Mouse (Mus musculus) lung, adult 18-20 months (tissue): ENCODE measurements at regions not wholly inside any gene's neighbourhood (a gene's known extent, or its start where the extent isn't known, plus 50 kb on each side); places are given as distances from the start of the nearest gene placed in this dataset.

ENCODE experiments used
- DNase-seq, 2 experiments: peaks; one replicate each; pipeline ENCODE4 v3.0.0; 2022; ENCODE audit warnings: mixed read lengths in 2 of 2

DNA sequence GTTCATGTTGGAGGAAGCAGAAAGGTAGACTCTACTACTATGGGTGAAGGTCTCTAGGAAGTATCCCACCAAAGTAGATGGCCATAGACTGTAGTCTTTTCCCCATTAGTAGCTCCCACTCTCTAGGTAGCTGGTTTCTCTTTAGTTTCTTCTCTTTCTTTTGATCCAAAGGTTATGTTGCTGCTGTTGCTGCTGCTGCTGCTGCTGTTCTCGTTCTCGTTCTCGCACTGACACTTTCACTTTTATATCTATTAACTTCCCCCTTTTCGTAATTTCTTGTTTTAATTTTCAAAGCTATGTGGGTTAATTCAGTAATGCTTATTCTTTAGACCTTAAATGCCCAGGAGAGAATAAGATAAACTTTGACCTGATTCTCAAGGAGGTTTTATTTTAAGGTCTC is 58.3 kb downstream of the Tmem100 start:
- DNase-seq, result no peak

DNA sequence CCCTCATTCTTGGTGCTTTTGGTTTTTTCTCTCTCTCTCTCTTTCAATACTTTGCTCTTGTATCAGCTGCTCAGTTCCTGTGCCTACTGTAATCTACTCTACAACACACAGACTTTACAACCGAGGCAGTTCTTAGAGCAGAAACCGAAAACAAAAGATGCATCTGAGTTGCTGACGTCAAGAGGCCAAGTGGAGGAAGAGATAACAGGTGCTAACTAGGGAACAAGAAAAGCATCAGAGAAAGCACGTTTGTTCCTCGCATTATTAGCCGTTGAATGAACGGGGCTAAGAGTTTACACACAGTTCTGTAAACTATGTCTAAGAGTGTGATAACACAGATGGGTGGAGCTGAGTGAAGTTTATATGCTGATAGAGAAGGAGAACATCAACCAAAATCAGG is 63.9 kb downstream of the Tmem100 start:
- DNase-seq, result peak; percentile 40 to 70

DNA sequence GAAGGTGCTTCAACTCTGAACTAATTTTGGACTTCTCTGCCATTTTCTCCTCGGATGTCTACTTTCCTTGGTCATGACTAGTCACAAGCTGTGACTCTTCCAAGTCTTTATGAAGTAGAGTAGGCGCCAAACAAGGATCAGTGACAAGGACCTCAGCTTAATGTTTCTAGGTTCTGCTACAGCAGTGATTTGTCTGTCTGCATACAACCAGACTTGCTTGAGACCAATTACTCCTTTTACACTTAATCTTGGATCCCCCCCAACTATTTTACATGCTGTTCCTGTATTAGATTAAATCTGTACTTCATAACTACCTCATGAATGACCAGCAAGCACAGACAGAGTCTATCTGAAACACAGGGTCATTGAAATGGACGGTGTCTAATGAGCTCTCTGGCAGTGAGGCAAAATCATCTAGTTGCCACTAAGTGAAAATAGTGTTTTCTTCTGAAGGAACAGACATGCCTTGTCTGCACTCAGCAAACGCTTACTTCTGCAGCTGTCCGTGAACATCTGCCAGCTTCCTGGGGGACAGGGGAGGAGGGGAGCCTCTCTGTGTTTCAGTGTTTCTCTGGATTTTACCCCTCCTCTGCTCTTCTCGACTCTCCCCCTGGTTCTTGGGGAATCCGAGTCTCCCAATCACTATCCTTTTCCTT is 64.7 kb downstream of the Tmem100 start:
- DNase-seq, result no peak

DNA sequence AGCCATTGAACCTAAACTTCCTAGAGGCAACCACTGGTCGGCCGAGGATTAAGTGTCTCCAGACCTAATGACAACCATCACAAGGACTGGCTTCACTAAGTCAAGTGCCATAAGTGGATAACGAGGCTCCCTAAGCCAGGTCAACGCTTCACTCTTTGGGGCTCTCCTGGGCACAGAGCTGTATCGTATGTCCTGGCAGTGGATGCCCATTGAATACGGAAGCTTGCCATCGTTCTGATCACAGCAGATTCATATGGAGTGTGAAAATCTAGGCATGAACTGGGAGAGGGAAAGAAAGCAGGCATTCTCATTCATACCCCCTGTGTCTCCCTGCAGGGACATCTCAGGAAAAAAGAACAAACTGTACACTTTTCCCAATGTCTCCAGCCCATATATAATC is 68.3 kb downstream of the Tmem100 start:
- DNase-seq, result no peak

DNA sequence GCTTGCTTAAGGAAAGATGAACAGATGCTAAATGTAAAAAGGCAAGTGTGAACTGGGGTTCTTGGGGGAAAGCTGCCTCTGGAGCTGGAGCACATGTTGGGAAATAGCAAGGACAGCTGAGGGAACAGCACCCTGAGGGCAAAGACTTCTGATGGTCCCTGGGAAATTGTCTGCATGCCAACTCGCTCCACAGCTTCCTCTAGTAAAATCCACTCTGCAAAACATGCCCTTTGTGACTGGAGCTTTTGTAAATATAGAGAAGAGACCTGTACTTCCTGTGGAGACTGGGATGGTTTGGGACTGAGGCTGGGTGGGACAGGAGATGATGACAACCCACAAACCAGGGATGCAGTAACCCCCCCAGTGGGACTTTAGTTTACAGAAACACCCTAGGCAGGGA is 69.0 kb downstream of the Tmem100 start:
- DNase-seq, result peak; percentile 55 to 79

DNA sequence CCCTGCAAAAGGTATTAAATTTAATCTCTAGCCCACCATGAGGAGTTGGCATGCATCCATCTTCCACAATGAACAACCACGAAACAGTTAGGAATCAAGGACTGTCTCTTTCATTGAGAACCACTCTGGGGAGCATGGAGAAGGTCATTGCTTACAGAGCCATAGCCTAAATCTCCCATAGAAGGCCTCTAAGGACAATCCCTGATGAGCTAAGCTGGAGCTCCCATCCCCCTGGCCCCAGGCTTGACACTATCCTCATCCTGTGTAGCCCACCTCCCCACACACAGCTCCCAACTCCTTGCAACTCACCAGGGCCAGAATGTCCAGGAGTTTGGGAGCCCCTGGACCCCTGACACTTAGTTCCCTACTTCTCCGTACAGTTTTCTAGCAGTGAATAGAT is 70.0 kb downstream of the Tmem100 start:
- DNase-seq, result no peak

DNA sequence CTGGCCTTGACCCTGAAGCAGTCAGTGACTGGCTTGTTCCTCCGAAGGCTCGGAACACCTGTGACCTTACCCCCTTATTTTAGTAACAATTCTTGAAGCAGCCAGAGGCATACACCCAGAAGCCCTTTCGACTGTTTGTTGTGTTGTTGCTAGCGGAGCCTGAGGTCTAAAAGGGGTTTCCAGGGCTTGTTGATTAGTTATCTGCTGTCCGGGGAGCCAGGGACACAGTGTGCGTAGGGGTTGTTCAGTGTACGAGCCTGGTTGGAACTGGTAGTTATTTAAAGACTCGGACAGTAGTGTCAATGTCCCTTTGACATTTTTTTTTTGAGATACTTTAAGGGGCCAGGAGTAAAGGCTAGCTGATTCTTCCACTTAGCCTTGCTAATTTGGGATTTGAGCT is 71.1 kb downstream of the Tmem100 start:
- DNase-seq, result peak in 1 of 2 experiments; percentile 27

DNA sequence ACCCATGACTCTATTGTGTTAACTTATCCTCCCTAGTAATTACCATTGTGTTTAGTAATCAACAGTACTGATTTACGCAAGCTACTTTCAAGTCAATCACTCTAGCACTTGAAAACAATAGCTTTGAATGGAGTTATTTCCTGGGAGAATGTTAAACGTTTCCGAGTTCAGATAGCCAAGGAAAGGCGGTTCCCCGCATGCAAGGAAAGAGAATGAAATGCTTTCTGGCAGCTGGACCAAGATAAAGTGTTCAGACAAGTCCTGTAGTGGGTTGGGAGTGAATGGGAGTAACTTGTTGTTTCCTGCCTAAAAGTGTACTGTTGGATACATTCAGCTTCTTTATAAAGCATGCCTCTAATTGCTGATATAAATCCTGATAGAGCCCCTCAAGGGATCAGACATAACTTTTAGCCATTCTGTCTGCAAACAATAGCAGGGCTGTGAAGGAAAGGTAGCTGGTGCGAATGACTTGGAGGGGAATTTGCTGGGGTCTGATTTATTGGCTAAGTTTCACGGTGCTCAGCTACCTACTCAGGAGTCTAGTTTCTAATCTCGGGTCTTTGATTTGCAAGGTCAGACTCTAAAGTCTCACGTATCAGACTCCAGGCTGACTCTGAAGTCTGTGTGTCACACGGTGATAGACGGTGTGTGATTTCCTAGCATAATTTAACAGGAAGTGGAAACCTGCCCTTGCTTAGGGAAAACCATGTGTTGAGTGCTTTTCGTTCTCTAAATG is 76.1 kb downstream of the Tmem100 start:
- peak; percentile 40 to 74 for DNase-seq

DNA sequence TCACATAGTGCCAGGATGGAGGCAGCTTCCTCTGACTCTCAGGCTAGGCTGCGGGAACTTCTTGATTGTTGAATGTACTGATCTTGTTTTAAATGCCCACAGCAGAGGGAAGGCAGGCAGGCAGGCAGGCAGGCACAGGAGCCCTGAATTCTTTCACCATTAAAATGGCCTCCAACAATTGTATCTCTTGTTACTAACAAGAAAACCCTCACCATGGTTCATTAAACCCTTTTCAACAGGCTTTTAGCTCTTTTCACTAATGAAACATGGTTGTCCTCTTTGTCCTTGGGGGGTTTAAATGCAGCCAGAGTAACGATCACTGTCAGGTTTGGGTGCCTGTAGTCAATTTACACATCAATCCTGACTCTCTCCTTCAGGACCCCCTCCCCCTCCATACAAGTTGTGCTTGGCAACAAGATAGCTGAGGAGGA is 77.8 kb upstream of the Gm45716 start:
- no peak for DNase-seq

DNA sequence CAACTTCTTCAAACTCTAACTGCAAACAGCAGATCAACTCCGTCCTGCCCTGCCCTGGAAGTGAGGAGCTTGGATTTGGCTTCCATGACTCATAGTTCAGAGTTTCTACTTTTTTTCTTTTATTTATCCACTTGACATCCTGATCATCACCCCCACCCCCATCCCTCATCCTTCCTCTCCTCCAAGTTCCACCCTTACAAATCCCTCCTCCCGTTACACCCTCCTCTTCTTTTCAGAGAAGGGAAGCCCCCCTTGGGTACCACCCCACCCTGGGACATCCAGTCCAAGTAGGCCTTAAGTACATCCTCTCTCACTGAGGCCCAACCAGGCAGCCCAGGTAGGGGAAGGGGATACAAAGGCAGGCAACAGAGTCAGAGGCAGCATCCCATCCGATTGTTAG is 77.3 kb upstream of the Gm45716 start:
- no peak for DNase-seq

DNA sequence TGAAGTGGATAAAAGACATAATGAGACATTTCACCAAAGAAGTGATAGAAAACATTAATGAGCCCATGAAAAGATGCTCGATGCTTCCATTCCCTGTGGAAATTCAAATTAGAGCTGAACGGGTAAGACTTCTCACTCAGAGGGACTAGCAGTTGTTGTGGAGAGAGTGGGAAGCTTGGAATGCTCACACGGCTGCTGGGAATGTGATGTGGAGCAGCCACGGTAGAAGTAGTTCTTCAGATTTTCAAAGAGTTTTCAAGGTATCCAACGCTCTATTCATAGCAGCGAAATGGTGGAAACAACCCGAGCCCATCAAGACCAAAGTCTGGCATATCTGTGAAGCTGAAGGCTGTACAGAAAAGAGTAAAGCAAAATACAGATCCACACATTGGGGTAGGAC is 75.3 kb upstream of the Gm45716 start:
- DNase-seq, result no peak

DNA sequence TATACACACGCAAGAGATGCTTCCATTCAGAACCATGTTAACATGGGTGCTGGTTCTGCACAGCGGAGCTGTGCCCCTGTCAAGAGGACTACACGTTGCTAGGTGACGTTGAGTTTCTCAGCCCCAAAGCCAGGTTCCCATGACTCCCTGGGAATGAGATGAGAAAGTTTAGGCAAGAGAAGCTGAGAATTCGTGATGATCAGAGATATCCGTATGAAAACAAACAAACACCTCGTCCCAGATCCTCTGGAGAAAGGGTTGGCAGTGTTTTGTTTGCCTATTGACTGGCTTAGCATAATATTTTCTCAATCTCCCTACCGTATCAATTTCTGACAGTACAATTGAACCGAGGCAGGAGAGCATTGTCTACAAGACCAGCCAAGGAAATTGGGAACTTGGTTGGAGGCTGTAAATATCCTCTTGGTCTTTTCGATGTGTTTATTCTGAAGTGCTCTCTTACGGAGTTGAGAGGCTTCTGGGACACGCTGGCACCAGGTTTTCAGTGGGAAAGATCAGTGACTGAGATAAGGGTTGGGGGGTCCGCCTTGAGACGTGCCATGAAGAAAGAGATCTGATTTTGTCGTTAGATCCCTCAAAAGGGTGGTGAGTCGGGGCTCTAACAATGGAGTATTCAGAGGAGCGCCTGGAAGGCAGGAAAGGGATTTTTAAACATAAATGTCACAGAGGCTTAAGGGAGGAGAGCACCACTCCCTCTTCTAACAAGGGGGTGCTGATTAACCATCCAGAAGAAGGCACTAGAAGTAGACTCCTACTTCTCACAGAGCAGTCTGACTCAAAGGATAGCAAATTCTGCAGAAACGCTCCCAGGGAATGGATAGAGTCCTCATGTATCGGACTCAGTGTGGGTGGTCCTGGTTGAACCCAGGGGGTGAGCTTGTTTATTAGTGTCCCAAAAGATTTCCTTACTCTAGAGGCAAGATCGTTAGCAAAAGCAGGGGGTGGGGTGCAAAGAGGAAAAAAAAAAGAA is 70.5 kb upstream of the Gm45716 start:
- peak; percentile 73 to 83 for DNase-seq

DNA sequence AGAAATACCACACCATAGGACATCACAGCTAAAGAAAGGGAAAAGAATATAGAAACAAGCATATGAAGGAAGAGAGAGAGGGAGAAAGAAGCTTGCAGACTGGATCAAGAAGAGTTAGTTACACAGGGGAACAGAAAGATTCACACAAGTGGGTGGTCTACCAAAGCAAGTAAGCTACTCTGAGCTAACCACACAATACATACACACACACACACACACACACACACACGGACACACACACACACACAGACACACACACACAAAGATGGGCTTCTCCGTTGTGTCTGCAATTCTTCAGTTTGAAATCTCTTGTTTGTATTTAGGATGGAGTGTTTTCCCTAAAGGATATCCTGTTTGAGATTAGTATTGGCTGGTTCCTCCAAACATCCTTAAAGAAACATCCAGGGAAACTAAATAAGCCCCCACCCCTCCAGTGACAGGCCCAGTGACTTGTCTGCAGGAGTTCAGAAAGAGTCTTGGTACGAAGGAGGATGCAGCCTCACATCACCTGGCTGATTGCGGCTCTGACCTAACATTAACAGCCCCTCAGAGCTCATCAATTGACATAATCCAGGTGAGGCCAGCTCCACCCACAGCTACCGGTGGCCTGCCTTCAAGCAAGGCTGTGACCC is 69.7 kb upstream of the Gm45716 start:
- peak; percentile 31 to 65 for DNase-seq

DNA sequence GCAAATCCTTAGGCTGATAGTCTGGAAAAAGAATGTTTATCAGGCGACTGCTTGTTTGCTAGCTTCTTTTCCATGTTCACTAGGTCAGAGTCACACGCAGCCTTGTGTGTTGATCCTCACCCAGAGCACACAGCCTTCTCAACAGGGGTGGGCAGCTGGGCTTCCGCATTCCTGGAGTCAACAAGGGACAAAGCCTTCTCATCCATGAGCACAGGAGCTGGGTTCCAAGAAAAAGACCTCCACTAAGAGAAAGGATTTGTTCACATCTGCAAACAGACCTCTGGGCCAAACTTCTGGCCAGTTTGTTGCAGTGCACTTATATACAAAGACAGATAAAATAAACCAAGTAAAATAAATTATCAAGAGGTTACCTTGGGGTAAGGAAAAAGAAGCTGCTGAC is 65.6 kb upstream of the Gm45716 start:
- peak; percentile 55 to 81 for DNase-seq

DNA sequence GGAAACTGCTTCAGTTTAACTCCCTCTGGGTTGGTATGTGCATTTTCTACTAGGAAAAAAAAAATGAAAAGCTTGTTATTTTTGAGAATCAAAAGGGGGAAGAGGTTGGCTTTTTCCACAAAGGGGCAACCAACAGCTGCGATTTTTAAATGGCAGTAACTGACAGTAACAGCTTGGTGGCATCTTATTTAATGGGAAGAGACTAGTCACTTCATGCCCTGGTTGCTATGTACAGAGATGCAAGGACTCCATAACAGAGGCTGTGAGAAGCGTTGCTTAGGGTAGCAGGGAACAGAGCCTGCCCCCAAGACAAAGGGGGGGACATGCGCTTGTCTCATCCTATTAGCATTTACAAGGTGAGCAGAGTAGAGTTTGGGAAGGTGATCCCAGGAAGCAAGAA is 64.8 kb upstream of the Gm45716 start:
- no peak for DNase-seq

DNA sequence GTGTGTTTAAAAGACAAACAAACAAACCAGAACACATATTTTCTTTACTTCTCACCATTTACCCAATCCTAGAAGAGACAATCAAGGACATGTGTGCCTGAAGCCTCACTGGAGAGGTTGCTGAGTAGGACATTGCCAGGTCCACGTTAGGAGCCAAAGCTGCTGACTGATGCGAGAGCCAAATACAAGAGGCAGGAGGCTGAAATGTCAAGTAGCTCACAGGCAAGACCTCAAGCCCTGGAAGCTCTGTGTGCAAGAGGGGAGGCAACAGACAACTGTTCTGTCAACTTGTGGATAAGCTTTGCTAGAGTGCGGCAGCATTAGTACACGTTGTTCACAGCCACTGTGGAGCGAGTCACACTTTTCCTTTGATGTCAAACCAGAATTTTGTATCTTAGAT is 63.6 kb upstream of the Gm45716 start:
- DNase-seq, result no peak

DNA sequence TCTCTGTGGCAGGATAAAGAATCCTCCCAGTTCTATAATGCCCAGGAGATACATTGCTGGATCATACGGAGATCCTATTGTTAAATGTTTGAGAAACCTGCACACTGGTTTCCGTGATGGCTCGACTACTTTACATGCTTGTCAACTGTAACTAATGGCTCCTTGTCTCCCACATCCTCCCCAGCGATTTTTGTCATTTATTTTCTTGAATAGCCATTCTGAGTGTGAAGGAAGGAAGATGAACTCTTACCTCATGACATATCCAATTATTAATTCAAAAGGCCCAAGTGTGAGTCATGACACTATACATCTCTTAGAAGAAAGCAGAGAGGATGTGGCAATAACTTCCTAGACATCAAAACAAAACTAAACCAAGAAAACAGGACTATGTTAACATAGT is 61.2 kb upstream of the Gm45716 start:
- no peak for DNase-seq

DNA sequence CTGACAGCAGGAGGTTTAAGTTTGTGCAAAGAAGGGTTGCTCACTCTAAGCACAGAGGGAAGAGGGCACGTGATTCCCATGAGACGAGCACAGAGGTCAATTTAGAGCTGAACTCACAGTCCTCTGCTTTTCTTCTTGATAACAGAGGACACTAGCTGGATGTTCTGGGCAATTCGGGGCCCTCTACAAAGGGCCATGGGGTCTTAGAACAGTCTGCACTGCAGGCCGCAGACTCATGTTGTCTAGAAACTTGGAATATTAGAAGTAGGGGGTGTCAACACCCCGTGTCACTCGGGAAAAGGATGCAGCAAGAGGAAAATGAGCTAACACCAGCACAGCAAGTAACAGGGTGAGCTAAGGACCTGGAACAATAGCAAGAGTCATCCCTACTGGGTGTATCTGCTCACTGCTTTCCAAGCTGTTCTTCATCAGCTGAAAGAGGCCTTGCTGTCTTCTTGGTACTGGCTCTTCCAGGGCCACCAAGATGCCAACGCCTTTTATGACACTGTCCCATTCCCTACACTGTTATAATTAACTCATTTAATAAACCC is 58.5 kb upstream of the Gm45716 start:
- DNase-seq, result peak in 1 of 2 experiments; percentile 52

DNA sequence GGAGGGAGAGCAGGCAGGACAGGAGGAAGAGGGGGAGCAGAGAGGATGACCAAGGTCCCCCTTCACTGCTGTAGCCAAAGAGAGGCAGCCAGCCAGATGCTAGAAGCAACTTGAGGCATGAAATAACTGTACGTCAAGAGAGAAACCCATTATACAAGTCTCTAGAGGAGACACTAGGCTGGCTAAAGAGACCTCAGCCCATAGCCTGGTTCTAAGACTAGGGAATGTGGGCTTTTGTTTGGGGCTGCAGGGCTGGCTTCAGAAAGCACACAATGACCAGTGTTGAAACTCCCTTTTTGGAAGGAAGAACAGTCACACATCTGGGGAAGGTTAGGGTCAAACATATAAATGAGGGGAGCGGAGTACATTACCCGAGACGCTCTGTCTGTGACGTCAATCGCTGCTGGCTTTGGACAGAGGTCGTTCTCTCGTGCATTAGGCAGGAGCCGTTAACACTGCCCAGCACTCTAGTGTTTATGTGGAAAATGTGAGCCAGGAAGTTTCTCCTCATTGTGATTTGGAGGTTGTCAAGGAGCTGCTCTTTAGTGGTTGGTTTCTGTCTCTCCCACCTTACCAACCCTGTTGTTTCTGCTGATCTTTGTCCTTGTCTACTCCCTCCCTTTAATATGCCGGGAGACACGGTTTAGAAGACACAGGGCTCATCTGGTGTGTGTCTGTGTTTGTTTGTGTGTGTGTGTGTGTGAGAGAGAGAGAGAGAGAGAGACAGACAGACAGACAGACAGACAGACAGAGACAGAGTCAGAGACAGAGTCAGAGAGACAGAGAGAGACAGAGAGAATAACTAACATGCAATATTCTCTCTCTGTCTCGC is 57.5 kb upstream of the Gm45716 start:
- DNase-seq, result peak; percentile 69 to 87

DNA sequence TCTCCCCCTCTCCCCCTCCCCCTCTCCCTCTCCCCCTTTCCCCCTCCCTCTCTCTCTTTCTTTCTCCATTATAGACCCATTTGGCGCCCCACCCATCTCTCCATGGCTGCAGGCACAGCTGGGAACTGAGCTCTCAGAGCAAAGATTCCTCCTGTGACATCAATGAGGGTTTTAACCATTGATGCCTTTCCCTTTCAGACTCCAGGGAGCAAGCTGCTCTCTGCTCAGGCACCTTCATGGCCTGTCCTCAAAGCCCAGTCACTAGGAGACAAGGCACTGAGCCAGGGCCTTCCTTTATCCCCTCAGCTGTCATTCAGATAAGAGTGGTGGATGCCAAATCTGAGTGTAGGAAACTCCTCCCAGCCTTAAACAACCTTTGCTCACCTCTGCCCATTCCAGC is 56.8 kb upstream of the Gm45716 start:
- peak; percentile 63 to 75 for DNase-seq

DNA sequence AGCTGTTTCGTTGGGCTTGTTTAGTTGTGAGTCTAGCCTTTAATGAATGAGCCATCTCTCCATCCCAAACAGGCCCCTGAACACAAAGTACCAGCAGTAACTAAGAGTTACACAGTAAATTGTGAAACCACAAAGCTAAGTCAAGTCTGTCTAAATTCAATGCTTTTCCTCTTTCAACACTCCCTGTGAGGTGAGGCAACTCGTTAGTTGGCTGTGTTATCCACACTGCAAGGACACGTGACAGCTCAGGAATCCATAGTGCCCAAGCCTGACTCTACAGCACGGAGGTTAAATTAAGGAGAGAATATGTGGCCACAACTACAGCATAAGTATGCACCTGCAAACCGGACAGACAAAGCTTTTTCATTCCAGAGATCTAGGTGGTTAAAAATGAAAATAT is 54.9 kb upstream of the Gm45716 start:
- peak in 1 of 2 experiments; percentile 41 for DNase-seq

DNA sequence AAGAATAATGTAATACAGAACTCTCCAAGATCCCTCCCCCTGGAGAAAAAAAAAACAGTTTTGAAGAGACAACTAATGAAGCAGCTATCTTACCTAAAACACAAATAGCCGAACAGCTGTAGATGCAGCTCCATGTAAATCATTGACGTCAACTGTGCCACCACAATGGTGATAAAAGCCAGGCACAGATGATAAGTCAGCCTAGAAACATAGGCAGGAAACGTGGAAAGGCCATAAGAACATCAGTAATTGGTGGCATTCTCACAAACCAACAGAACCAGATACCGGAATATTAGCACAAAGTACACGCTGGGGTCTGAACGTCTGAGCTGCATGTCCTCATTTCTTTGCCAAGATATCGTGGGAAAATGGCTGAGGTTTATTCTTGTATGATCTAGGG is 51.2 kb upstream of the Gm45716 start:
- no peak for DNase-seq
